Mouse (Mus musculus) bone marrow, adult 2 months (tissue): Measurements from ENCODE around the gene Tmem30a. TPM values are rescaled to one million over a fixed set of nuclear protein-coding genes. Genes with fewer than 3 reads are reported as not detected.

ENCODE experiments used
- H3K27ac ChIP-seq: fragments of 200-500 bp; 2 replicates; pipeline ENCODE4 v1.5.1; 2012; ENCODE audit warnings: low read depth, mild to moderate bottlenecking, control low read depth, inconsistent platforms, low read length; ENCODE audit not compliant: control insufficient read depth, poor library complexity, insufficient read depth
- H3K4me1 ChIP-seq: fragments of 200-500 bp; 2 replicates; pipeline ENCODE4 v1.6.1; 2011; ENCODE audit warnings: low read length; ENCODE audit not compliant: control insufficient read depth, insufficient read depth
- H3K4me3 ChIP-seq: fragments of 200-500 bp; replicated peaks from 2 replicates; pipeline ENCODE3; 2011; ENCODE audit warnings: mild to moderate bottlenecking, low read depth, low read length, control low read depth; ENCODE audit not compliant: control insufficient read depth
- CTCF ChIP-seq: fragments of 200-500 bp; IDR thresholded peaks from 2 replicates; pipeline ENCODE4 v1.5.1; 2011; ENCODE audit warnings: low read length, control low read depth; ENCODE audit not compliant: control insufficient read depth, insufficient read depth
- POLR2A ChIP-seq: fragments of 200-500 bp; IDR thresholded peaks from 2 replicates; pipeline ENCODE4 v1.6.1; 2011; ENCODE audit warnings: low read depth, mild to moderate bottlenecking, control low read depth, low read length, borderline replicate concordance; ENCODE audit not compliant: control insufficient read depth
- WGBS: fragments of 180-500 bp; shearing (Covaris S2); methylation state at CpG from one replicate; pipeline ENCODE4 v1.1.7; 2018; 5-methylcytosine and 5-hydroxymethylcytosine counted together
- polyA plus RNA-seq: library from polyadenylated mRNA; stranded (reverse); fragments of >200 nt; gene quantifications from 2 replicates; pipeline ENCODE4 v1.2.4, GENCODE M21; 2011; ENCODE audit warnings: low replicate concordance; ENCODE audit not compliant: missing spikeins, insufficient read depth, insufficient read length

Tmem30a gene
- polyA plus RNA-seq, 1 experiment, result 19.3 TPM

- 20% methylated on average over 4 of the region's 4 CpGs for WGBS
- TF ChIP-seq CTCF (no peak), POLR2A (no peak)
These were observed 13.9 kb upstream of the Tmem30a start for GRCm38 (mm10) chr9:79807178-79807577.

GRCm38 (mm10) chr9:79806317-79807075 is 13.2 kb upstream of the Tmem30a start:
- Histone ChIP-seq H3K4me3 (no peak overlapping the region), H3K4me1 (peaks cover 2% of the 10 kb centered on the region; the same call in 1 of the 2 replicates), H3K27ac (no peak overlapping the region)
- TF ChIP-seq POLR2A (no peak), CTCF (no peak)
- 33% methylated on average over 12 of the region's 12 CpGs for WGBS

More at GRCm38 (mm10) chr9:79807178-79807577, 13.9 kb upstream of the Tmem30a start:
- H3K4me1 ChIP-seq, result peaks cover 2% of the 10 kb centered on the region; the same call in 1 of the 2 replicates
- no peak overlapping the region for H3K4me3 ChIP-seq
- H3K27ac ChIP-seq, result no peak overlapping the region

- Histone ChIP-seq H3K4me3 (no peak overlapping the region), H3K4me1 (peaks cover 1% of the 10 kb centered on the region; the same call in 1 of the 2 replicates), H3K27ac (no peak overlapping the region)
- 86% methylated on average over 10 of the region's 10 CpGs for WGBS
- no peak for TF ChIP-seq CTCF
- TF ChIP-seq POLR2A, result no peak
These were observed 12.1 kb upstream of the Tmem30a start for GRCm38 (mm10) chr9:79805426-79805825.

- Histone ChIP-seq H3K4me3 (no peak overlapping the region), H3K27ac (no peak overlapping the region), H3K4me1 (no peaks in the 10 kb centered on the region; the same call in 1 of the 2 replicates)
- WGBS, result 66% methylated on average over 7 of the region's 7 CpGs
- TF ChIP-seq POLR2A (no peak), CTCF (no peak)
These were observed 3.3 kb upstream of the Tmem30a start for GRCm38 (mm10) chr9:79796461-79797135.

GRCm38 (mm10) chr9:79795076-79795475 is 1.8 kb upstream of the Tmem30a start:
- Histone ChIP-seq H3K4me1 (no peaks in the 10 kb centered on the region; the same call in 1 of the 2 replicates), H3K27ac (no peak overlapping the region), H3K4me3 (no peak overlapping the region)
- TF ChIP-seq POLR2A (no peak), CTCF (no peak)
- WGBS, result 14% methylated on average over 1 of the region's 1 CpGs

- WGBS, result 66% methylated on average over 2 of the region's 2 CpGs
- TF ChIP-seq CTCF (no peak), POLR2A (no peak)
- no peaks in the 10 kb centered on the region; the same call in 1 of the 2 replicates for H3K4me1 ChIP-seq
- no peak overlapping the region for H3K27ac ChIP-seq
- H3K4me3 ChIP-seq, result no peak overlapping the region
These were observed 7.6 kb downstream of the Tmem30a start for GRCm38 (mm10) chr9:79785794-79786085.

GRCm38 (mm10) chr9:79784934-79785793 is 8.1 kb downstream of the Tmem30a start:
- 77% methylated on average over 2 of the region's 2 CpGs for WGBS
- TF ChIP-seq POLR2A, result no peak
- no peak for TF ChIP-seq CTCF
- Histone ChIP-seq H3K4me3 (no peak overlapping the region), H3K4me1 (no peaks in the 10 kb centered on the region), H3K27ac (no peak overlapping the region)

- Histone ChIP-seq H3K4me3 (no peak overlapping the region), H3K27ac (no peak overlapping the region), H3K4me1 (no peaks in the 10 kb centered on the region)
- no peak for TF ChIP-seq POLR2A
- WGBS, result 68% methylated on average over 3 of the region's 3 CpGs
These were observed 8.9 kb downstream of the Tmem30a start for GRCm38 (mm10) chr9:79784439-79784838.
